Mouse (Mus musculus) kidney, adult 2 months (tissue): Measurements from ENCODE around the gene Adamts14.

ENCODE experiments used
- CTCF ChIP-seq: fragments of 200-500 bp; conservative IDR thresholded peaks from 2 replicates; pipeline ENCODE4 v1.5.1; 2011; ENCODE audit warnings: low read depth, mild to moderate bottlenecking, control low read depth, low read length, moderate library complexity, mixed read lengths; ENCODE audit not compliant: insufficient read depth, insufficient read length
- POLR2A ChIP-seq: fragments of 200-500 bp; IDR thresholded peaks from one replicate; pipeline ENCODE4 v1.6.1; 2011; ENCODE audit warnings: low read depth, low read length, control low read depth

DNA sequence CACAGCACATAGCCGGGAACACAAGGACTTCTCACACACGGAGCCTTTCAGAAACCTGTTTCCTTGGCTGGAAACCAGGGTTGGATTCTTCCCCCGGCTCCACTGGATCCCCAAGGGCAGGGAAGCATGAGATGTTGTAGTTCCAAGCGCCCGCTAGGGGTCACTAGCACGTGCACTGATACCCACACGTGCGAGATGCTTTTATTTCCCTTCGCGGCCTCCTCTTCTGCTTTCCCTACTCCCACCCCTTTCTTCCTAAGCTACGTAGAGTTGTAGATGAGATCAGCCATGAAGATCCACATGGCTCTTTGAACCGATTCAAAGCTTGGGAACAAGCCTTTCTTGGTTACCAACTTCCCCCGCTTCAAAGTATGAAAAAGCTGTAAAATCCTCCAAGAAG lies 61.5 kb downstream of the Adamts14 start:
- TF ChIP-seq CTCF (peak; percentile 64), POLR2A (no peak)
